Mouse (Mus musculus): Measurements from ENCODE around the gene Chrna1. TPM values are rescaled to one million over a fixed set of nuclear protein-coding genes. Genes with fewer than 3 reads are reported as not detected.

Gene Chrna1
- 0.29 and 0.50 TPM in 2 replicates for polyA plus RNA-seq (2016; fragmentation: Nextera tagmentation; extraction: Ambion mirVana)

DNA sequence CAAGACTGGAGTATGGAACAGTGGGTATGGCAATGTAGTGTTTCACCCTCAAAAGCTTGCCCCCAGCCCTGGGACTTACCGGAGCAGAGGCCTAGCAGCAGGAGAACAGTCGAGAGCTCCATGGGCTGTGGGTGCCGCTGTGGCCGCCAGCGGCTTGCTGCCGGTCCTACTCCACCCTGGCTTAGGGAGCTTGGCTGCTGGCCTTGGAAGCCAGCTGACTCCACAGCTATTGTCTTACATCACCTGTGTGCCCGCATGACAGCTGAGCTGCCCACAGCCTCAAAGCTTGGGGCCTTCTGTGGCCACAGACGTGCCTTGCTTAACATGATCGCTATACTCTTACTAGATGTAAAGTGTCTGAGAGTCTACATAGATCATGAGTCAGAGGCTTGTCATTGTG is at the start of gene Chrna1:
TSS of gene Chrna1 (minus strand) at position 173 of the 400 bp plus-strand sequence.
- no peak for ATAC-seq
- no peak within 1 kb of the TSS for H3K9ac ChIP-seq
- H3K4me2 ChIP-seq: no peak within 1 kb of the TSS
- no peak within 1 kb of the TSS for H3K4me3 ChIP-seq
- no peaks in the 10 kb centered on the region for H3K36me3 ChIP-seq
- H3K9me3 ChIP-seq (replicated peaks): no peaks in the 10 kb centered on the region
- H3K27ac ChIP-seq: no peak within 1 kb of the TSS
- H3K27me3 ChIP-seq (replicated peaks): peaks cover 3% of the 10 kb centered on the region; the same call in 1 of the 2 replicates
- 85% methylated on average over 9 of the region's 9 CpGs for WGBS (ENCODE audit: insufficient replicate concordance)
- peaks cover 3% of the 10 kb centered on the region; the same call in 1 of the 2 replicates for H3K4me1 ChIP-seq

DNA sequence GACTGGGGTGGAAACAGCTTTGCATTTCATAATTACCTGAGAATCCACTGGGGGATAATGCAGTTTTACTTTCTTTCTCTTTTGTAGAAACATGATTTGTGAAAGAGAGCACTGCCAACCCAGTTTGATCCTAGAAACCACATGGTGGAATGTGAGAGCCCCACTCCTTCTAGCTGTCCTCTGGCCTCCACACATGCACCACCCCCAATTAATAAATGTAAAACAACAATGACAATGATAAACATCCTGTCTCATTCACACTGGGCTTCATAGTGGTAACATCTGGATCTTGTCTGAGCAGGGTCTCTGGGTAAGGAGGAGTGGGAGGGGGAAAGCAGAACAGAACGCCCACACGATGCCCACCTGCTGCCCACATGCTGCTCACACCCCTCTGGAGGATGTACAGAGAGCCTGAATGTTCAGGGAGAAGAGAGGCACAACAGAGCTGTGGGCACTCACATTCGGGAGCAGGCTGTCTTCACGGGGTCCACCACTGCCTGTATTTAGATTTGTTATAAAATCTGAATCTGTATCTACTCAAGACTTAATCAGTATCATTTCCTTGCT is 38.4 kb upstream of the Chrna1 start:
- no peak overlapping the region for H3K9ac ChIP-seq
- H3K4me2 ChIP-seq: no peak overlapping the region
- H3K4me1 ChIP-seq: no peaks in the 10 kb centered on the region
- H3K4me3 ChIP-seq: no peak overlapping the region
- 76% methylated on average over 4 of the region's 4 CpGs for WGBS (ENCODE audit: insufficient replicate concordance)
- no peaks in the 10 kb centered on the region for H3K36me3 ChIP-seq
- no peaks in the 10 kb centered on the region for H3K9me3 ChIP-seq (replicated peaks)
- H3K27ac ChIP-seq: no peak overlapping the region
- H3K27me3 ChIP-seq (replicated peaks): no peaks in the 10 kb centered on the region
- ATAC-seq: no peak

DNA sequence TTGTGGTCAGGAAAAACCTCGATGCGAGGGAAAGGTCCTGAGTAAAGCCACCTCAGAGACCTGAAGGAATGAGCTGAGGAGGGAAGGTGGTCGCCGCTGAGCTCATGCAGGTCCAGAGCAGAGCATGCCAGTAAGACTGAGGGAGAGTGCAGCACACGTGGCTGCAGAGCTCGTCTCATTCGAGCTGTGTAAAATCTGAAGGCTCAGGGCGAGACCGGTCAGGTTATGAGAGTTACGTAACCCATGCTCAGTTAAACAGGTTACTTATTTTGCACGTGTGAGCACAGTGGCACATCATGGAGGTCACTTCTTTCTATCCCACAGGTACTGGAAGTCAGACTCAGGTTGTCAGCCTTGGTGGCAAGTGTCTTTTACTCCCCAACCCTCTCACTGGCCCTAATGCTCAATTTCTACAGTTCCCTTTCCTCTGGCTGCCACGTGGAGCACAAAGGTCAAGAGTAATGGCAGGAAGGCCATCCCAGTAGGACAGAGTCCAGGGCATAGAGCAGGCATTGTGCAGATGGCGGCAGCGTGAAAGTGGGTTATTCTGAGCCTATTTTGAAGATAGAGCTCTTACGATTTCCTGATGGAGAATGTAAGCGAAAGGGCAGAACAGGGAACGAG is 36.4 kb upstream of the Chrna1 start:
- no peak for ATAC-seq
- H3K27ac ChIP-seq: no peak overlapping the region
- no peaks in the 10 kb centered on the region for H3K36me3 ChIP-seq
- no peak overlapping the region for H3K4me3 ChIP-seq
- H3K4me1 ChIP-seq: no peaks in the 10 kb centered on the region
- H3K4me2 ChIP-seq: no peak overlapping the region
- H3K9me3 ChIP-seq (replicated peaks): no peaks in the 10 kb centered on the region
- WGBS (ENCODE audit: insufficient replicate concordance): 70% methylated on average over 17 of the region's 17 CpGs
- no peak overlapping the region for H3K9ac ChIP-seq
- H3K27me3 ChIP-seq (replicated peaks): no peaks in the 10 kb centered on the region

DNA sequence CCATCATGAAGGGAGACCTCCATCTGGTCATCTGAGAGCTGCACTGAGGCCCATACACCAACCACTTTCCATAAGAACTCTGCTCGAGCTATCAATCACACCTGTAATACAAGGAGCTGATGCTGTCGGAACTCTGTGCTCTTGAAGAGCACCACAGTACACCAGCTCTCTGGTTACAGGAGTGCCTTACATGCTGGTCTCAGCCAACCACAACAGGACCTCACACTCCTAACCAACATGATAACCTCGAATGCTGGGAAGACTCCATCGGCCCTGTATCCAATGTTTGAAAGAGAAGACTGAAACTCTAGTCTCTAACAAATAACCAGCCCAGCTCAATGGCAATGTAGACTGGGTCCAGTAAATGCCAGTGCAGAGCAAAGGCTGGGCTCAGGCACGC is 35.3 kb upstream of the Chrna1 start:
- Histone ChIP-seq H3K9me3 (replicated peaks) (no peaks in the 10 kb centered on the region), H3K27ac (no peak overlapping the region), H3K27me3 (replicated peaks) (no peaks in the 10 kb centered on the region), H3K36me3 (no peaks in the 10 kb centered on the region), H3K9ac (no peak overlapping the region), H3K4me3 (no peak overlapping the region), H3K4me2 (no peak overlapping the region), H3K4me1 (no peaks in the 10 kb centered on the region)
- 68% methylated on average over 5 of the region's 5 CpGs for WGBS (ENCODE audit: insufficient replicate concordance)
- no peak for ATAC-seq

DNA sequence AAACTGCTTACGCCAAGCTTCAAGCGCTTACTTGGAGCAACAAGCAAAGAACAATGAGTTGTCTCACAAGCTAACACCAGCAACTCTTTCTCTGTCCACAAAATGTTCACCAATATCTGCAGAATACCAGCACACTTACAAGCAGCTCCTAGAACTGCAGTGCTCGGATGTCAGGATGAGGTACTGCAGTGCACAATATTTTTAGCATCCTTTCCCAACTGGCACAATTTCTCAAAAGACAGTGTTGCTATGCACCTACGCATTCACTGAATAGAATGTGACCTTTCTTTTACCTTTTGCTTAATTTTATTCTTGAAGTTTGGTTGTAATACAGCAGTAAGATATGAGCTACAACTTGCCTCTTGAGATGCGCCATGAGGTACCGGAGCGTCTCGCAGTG is 34.2 kb upstream of the Chrna1 start:
- Histone ChIP-seq H3K27ac (no peak overlapping the region), H3K9ac (no peak overlapping the region), H3K36me3 (no peaks in the 10 kb centered on the region), H3K9me3 (replicated peaks) (no peaks in the 10 kb centered on the region), H3K4me3 (no peak overlapping the region), H3K4me2 (no peak overlapping the region), H3K4me1 (no peaks in the 10 kb centered on the region), H3K27me3 (replicated peaks) (no peaks in the 10 kb centered on the region)
- WGBS (ENCODE audit: insufficient replicate concordance): 87% methylated on average over 8 of the region's 8 CpGs
- ATAC-seq: no peak

DNA sequence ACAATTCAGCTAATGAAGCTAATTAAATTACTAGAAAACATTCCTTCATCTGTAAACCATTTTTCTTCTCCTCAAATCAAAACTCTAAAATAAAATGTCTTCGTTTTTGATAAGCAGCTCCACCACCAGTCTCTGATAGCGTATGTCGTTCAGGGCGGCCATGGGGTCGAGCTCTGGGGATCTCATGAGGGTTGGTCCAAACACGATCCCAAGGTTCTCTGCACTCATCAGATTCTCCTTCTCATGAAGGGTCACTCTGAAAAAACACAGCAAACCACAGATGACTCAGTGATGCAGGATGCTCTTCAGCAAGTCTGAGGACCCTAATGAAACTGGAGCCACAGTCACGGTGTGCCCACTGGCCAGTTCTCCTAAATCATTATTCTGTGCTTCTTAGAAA is 32.8 kb upstream of the Chrna1 start:
- ATAC-seq: no peak
- H3K9me3 ChIP-seq (replicated peaks): no peaks in the 10 kb centered on the region
- no peak overlapping the region for H3K4me3 ChIP-seq
- no peak overlapping the region for H3K27ac ChIP-seq
- WGBS (ENCODE audit: insufficient replicate concordance): 77% methylated on average over 7 of the region's 7 CpGs
- H3K4me2 ChIP-seq: no peak overlapping the region
- H3K36me3 ChIP-seq: no peaks in the 10 kb centered on the region
- peaks cover under 1% of the 10 kb centered on the region; the same call in 1 of the 2 replicates for H3K4me1 ChIP-seq
- no peaks in the 10 kb centered on the region for H3K27me3 ChIP-seq (replicated peaks)
- H3K9ac ChIP-seq: no peak overlapping the region

DNA sequence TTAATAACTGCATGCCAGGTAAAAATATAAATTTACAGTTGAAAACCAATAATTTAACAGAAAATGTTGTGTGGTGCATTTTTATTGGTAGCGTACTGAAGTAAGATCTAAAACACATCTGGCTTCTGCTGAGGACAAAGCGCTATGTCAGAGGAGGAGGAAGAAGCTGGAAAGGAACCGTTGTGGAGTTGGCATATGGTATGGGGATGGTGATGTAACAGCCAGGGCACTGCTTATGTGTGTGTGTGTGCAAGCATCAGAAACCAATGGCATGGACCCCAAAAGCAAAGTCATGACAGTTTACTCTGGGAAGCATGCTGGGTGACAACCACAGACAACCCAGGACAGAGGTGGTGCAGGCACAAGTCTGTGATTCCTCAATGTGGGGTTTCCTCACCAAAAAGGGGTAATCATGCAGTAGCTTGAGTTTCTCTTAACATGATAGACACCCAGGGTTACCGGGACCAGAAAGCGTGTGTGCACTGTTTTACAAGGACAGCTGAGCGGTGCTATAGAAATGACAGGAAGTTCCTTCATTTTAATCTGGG is 32.3 kb upstream of the Chrna1 start:
- WGBS (ENCODE audit: insufficient replicate concordance): 88% methylated on average over 6 of the region's 6 CpGs
- no peak overlapping the region for H3K9ac ChIP-seq
- no peaks in the 10 kb centered on the region for H3K27me3 ChIP-seq (replicated peaks)
- no peak for ATAC-seq
- peaks cover 6% of the 10 kb centered on the region; the same call in 1 of the 2 replicates for H3K4me1 ChIP-seq
- H3K27ac ChIP-seq: no peak overlapping the region
- H3K9me3 ChIP-seq (replicated peaks): no peaks in the 10 kb centered on the region
- H3K4me3 ChIP-seq: no peak overlapping the region
- no peak overlapping the region for H3K4me2 ChIP-seq
- H3K36me3 ChIP-seq: no peaks in the 10 kb centered on the region

DNA sequence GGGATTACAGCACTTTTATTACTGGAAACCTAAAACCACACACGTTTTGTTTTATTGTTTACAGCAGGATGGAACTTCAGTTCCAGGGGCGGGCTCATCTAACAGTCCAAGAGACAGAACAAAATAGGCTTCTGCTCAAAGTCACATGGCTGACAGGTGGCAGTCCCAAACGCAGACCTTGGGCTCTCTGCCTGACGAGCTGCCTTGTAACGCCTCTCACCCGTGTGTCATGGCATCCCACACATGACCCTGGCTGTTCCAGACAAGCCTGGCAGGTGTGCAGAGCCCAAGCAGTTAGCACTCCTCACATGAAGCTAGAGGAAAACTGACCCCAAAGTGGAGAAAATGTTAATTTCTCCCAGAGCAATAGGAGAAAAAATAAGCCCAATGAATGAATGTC is 31.7 kb upstream of the Chrna1 start:
- H3K4me2 ChIP-seq: no peak overlapping the region
- no peak overlapping the region for H3K4me3 ChIP-seq
- 56% methylated on average over 6 of the region's 6 CpGs for WGBS (ENCODE audit: insufficient replicate concordance)
- no peaks in the 10 kb centered on the region for H3K9me3 ChIP-seq (replicated peaks)
- no peak overlapping the region for H3K27ac ChIP-seq
- ATAC-seq: no peak
- peaks cover 12% of the 10 kb centered on the region; the same call in 1 of the 2 replicates for H3K4me1 ChIP-seq
- H3K9ac ChIP-seq: no peak overlapping the region
- H3K36me3 ChIP-seq: no peaks in the 10 kb centered on the region
- H3K27me3 ChIP-seq (replicated peaks): no peaks in the 10 kb centered on the region

DNA sequence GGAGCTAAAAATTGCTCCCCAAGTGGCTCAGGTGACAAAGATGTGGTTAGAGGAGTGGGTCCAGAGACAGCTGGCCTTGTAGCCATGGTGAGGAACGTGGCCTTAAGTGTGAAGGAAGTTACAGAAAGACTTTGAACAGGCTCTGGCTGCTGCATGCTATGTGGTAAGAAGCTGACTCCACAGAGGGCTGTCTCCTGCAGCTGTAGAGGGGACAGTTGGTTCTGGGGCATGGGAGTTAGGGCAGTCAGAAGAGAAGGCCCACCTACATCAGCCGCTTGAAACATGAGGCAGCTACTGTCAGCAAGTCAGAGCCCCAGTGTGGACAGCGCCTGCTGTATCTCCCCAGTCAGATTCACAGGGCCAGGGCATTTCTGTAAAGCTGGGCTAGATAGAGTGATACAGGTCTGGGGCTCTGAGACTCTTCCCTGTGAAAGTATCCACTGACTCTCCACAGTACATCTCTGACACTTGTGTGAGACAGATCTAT is 29.6 kb upstream of the Chrna1 start:
- Histone ChIP-seq H3K27ac (no peak overlapping the region), H3K9me3 (replicated peaks) (no peaks in the 10 kb centered on the region), H3K4me1 (peaks cover 13% of the 10 kb centered on the region; the same call in 1 of the 2 replicates), H3K4me3 (no peak overlapping the region), H3K4me2 (no peak overlapping the region), H3K27me3 (replicated peaks) (no peaks in the 10 kb centered on the region), H3K36me3 (no peaks in the 10 kb centered on the region), H3K9ac (no peak overlapping the region)
- WGBS (ENCODE audit: insufficient replicate concordance): 72% methylated on average over 3 of the region's 3 CpGs
- ATAC-seq: no peak

DNA sequence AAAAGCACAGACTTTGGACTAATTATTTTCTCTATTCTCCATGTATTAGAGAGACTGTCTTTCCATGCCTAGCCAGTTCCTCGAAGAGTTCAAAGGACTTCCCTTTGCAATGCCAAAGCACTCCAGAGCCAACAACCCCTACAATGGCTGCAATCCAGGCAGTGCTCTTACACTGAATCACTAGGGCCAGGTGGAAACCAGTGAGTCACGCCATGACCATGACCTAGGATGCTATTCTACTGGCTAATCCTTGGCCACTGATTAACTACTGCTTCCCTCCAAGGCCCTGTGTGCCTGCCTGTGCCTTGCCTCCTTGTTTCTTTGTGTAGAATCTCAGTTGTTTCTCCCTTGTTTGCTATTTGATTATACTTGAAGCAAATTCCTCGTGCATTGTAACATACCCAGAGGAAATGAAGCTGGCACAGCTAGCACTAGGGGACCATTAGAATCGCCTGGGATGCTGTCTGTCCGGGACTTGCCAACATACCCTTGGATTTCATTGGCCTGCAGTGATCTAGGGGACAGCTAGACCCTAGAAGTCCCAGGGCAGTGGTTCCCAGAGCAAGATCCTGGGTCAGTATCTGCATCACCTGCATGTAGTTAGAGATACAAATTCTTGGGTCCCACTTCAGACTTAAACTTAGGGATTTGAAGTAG is 29.1 kb upstream of the Chrna1 start:
- H3K4me2 ChIP-seq: no peak overlapping the region
- H3K4me3 ChIP-seq: no peak overlapping the region
- H3K36me3 ChIP-seq: no peaks in the 10 kb centered on the region
- 53% methylated on average over 5 of the region's 5 CpGs for WGBS (ENCODE audit: insufficient replicate concordance)
- no peak overlapping the region for H3K9ac ChIP-seq
- ATAC-seq: no peak
- H3K27ac ChIP-seq: no peak overlapping the region
- peaks cover 13% of the 10 kb centered on the region; the same call in 1 of the 2 replicates for H3K4me1 ChIP-seq
- no peaks in the 10 kb centered on the region for H3K9me3 ChIP-seq (replicated peaks)
- H3K27me3 ChIP-seq (replicated peaks): no peaks in the 10 kb centered on the region

DNA sequence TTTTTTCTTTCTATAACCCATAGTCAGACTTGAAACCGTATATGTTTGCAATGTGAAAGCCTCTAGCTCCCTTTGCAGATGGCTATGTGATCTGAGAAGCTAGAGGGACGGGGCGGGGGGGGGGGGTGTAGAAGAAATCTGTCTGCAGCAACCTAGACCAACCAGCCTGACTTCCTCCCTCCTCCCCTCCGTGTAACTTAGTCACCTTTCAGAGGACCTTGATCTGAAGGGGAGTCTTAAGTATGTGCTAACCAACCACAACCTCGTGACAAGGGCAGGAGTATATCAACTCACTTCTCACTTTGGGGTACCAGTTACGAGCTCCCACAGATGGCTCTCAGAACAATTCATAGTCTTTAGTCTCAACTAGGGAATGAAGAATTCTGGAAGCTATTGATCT is 28.3 kb upstream of the Chrna1 start:
- Histone ChIP-seq H3K4me2 (no peak overlapping the region), H3K4me1 (peaks cover 13% of the 10 kb centered on the region; the same call in 1 of the 2 replicates), H3K9ac (no peak overlapping the region), H3K9me3 (replicated peaks) (no peaks in the 10 kb centered on the region), H3K36me3 (no peaks in the 10 kb centered on the region), H3K27ac (no peak overlapping the region), H3K4me3 (no peak overlapping the region), H3K27me3 (replicated peaks) (no peaks in the 10 kb centered on the region)
- 49% methylated on average over 6 of the region's 6 CpGs for WGBS (ENCODE audit: insufficient replicate concordance)
- no peak for ATAC-seq

DNA sequence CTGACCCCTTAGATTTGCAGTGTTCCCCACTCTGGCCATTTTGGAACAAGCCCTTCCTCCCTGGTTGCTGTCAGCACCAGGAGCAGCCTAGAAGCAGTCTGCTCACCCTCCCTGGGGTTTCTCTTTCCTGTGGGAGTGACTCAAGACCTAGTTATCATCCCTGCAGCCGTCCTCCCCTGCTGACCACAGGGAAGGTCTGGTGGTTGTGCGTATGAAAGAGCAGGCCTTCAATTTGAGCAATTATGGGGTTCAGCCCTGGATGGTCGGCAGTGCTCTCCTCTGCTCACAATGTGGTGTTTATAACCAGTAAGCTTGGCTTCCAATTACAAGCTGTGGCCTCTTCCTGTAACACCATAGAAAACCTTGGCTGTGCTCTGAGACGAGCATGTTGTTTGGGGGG is 27.5 kb upstream of the Chrna1 start:
- Histone ChIP-seq H3K4me2 (no peak overlapping the region), H3K4me1 (peaks cover 13% of the 10 kb centered on the region; the same call in 1 of the 2 replicates), H3K9ac (no peak overlapping the region), H3K9me3 (replicated peaks) (no peaks in the 10 kb centered on the region), H3K4me3 (no peak overlapping the region), H3K27me3 (replicated peaks) (no peaks in the 10 kb centered on the region), H3K27ac (peak overlapping the region; percentile 11; the same call in 1 of the 2 replicates), H3K36me3 (no peaks in the 10 kb centered on the region)
- ATAC-seq: no peak
- WGBS (ENCODE audit: insufficient replicate concordance): 15% methylated on average over 4 of the region's 4 CpGs
